Mouse (Mus musculus) testis, adult 2 months (tissue): Measurements from ENCODE around the gene Icos. TPM values are rescaled to one million over a fixed set of nuclear protein-coding genes. Genes with fewer than 3 reads are reported as not detected.

Experiments used
- H3K27ac ChIP-seq: fragments of 200-500 bp; 2 replicates; pipeline ENCODE4 v1.5.1; 2012; ENCODE audit warnings: low read depth, low read length; ENCODE audit not compliant: control insufficient read depth, insufficient read depth
- H3K27me3 ChIP-seq: fragments of 200-500 bp; 2 replicates; pipeline ENCODE4 v1.6.1; 2012; ENCODE audit warnings: mild to moderate bottlenecking, low read length, moderate library complexity; ENCODE audit not compliant: control insufficient read depth, insufficient read depth
- H3K36me3 ChIP-seq: fragments of 200-500 bp; 2 replicates; pipeline ENCODE4 v1.6.1; 2012; ENCODE audit warnings: mild to moderate bottlenecking, low read length; ENCODE audit not compliant: control insufficient read depth, insufficient read depth
- H3K4me1 ChIP-seq: fragments of 200-500 bp; 2 replicates; pipeline ENCODE4 v1.6.1; 2012; ENCODE audit warnings: low read length; ENCODE audit not compliant: control insufficient read depth, insufficient read depth
- H3K4me3 ChIP-seq: fragments of 200-500 bp; 2 replicates; pipeline ENCODE4 v1.5.1; 2012; ENCODE audit warnings: low read depth, mild to moderate bottlenecking, low read length, moderate library complexity, mixed read lengths; ENCODE audit not compliant: control insufficient read depth
- CTCF ChIP-seq: fragments of 200-500 bp; IDR thresholded peaks from 2 replicates; pipeline ENCODE4 v1.5.1; 2012; ENCODE audit warnings: low read depth, mild to moderate bottlenecking, inconsistent platforms, low read length, moderate library complexity; ENCODE audit not compliant: control insufficient read depth, insufficient read depth, insufficient replicate concordance
- POLR2A ChIP-seq: fragments of 200-500 bp; IDR thresholded peaks from 2 replicates; pipeline ENCODE4 v1.6.1; 2012; ENCODE audit warnings: low read depth, mild to moderate bottlenecking, inconsistent platforms, low read length, moderate library complexity; ENCODE audit not compliant: control insufficient read depth
- polyA plus RNA-seq: library from polyadenylated mRNA; depleted of rRNA; stranded (reverse); fragments of >200 nt; gene quantifications from 2 replicates; pipeline ENCODE4 v1.2.3, GENCODE M21; 2012; rRNA removed

The Icos gene
- polyA plus RNA-seq: 0.07 and 0.11 TPM in 2 replicates

- Histone ChIP-seq H3K36me3 (no peaks in the 10 kb centered on the region), H3K4me3 (no peak within 1 kb of the TSS), H3K27me3 (no peaks in the 10 kb centered on the region), H3K27ac (no peak within 1 kb of the TSS), H3K4me1 (no peaks in the 10 kb centered on the region)
- TF ChIP-seq CTCF (no peak), POLR2A (no peak)
These were observed at the start of gene Icos for GRCm38 (mm10) chr1:60977641-60978040. Gene Icos (plus strand): TSS chr1:60977927.

GRCm38 (mm10) chr1:60929036-60929435 is 48.7 kb upstream of the Icos start:
- H3K27me3 ChIP-seq: no peaks in the 10 kb centered on the region

GRCm38 (mm10) chr1:60930397-60930796 is 47.3 kb upstream of the Icos start:
- H3K27me3 ChIP-seq: no peaks in the 10 kb centered on the region
- TF ChIP-seq CTCF: no peak
- no peaks in the 10 kb centered on the region for H3K4me1 ChIP-seq
- no peaks in the 10 kb centered on the region for H3K36me3 ChIP-seq
- no peak overlapping the region for H3K4me3 ChIP-seq
- no peak overlapping the region for H3K27ac ChIP-seq

More at GRCm38 (mm10) chr1:60929036-60929435, 48.7 kb upstream of the Icos start:
- TF ChIP-seq CTCF (no peak), POLR2A (no peak)
- H3K27ac ChIP-seq: no peak overlapping the region
- H3K36me3 ChIP-seq: no peaks in the 10 kb centered on the region
- no peak overlapping the region for H3K4me3 ChIP-seq
- no peaks in the 10 kb centered on the region for H3K4me1 ChIP-seq

- no peaks in the 10 kb centered on the region for H3K4me1 ChIP-seq
- H3K27me3 ChIP-seq: no peaks in the 10 kb centered on the region
- H3K27ac ChIP-seq: no peak overlapping the region
- no peaks in the 10 kb centered on the region for H3K36me3 ChIP-seq
- no peak overlapping the region for H3K4me3 ChIP-seq
- no peak for TF ChIP-seq POLR2A
- TF ChIP-seq CTCF: no peak
These were observed 41.7 kb upstream of the Icos start for GRCm38 (mm10) chr1:60935968-60936581.

GRCm38 (mm10) chr1:60936963-60937711 is 40.6 kb upstream of the Icos start:
- Histone ChIP-seq H3K4me3 (no peak overlapping the region), H3K4me1 (no peaks in the 10 kb centered on the region), H3K27me3 (no peaks in the 10 kb centered on the region), H3K36me3 (no peaks in the 10 kb centered on the region), H3K27ac (no peak overlapping the region)
- no peak for TF ChIP-seq CTCF
- no peak for TF ChIP-seq POLR2A

- Histone ChIP-seq H3K4me3 (no peak overlapping the region), H3K27ac (no peak overlapping the region), H3K27me3 (no peaks in the 10 kb centered on the region), H3K36me3 (no peaks in the 10 kb centered on the region), H3K4me1 (no peaks in the 10 kb centered on the region)
- TF ChIP-seq CTCF (no peak), POLR2A (no peak)
These were observed 39.5 kb upstream of the Icos start for GRCm38 (mm10) chr1:60938256-60938655.

GRCm38 (mm10) chr1:60938974-60939373 is 38.8 kb upstream of the Icos start:
- H3K4me1 ChIP-seq: no peaks in the 10 kb centered on the region
- H3K27me3 ChIP-seq: no peaks in the 10 kb centered on the region
- no peak overlapping the region for H3K27ac ChIP-seq
- TF ChIP-seq CTCF (no peak), POLR2A (no peak)
- no peaks in the 10 kb centered on the region for H3K36me3 ChIP-seq
- H3K4me3 ChIP-seq: no peak overlapping the region
